8 mouse cellular contexts compared by ENCODE assay signal in the genomic region with DNA sequence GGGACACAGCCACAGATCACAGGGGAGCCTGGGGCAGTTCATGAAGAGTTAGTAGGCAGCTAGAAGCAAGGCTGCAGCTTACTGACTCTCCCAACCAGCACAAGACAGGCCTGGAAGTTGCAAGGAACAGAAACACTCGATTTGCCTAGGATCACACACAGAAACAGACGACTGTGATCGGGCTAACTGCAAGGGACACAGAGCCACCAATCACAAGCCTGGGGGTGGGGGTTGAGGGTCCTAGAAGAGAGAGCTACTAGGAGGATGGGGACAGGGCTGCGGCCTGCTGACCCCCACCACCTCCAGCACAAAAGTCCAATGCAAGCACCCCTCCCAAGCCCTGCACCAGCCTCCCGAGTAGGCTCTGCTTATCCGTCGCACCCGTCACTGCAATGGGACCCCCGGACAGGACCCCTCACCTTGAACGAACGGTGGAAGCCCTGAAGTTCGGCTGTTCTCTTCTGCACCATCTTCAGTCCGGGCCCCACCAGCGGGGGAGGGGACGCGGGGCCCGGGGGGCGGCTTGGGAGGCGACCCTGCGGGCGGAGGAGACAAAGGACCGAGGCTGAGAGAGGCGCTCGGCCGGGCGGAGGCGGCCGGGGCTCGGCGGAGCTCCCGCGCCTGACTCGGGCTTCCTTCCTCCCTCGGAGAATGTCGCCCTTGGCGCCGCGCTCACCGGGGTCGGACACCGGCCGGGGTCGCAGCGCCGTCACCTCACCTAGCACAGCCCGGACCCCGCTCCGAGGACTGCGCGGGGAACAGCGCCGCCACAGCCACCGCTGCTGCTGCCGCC. TPM values are rescaled to one million over a fixed set of nuclear protein-coding genes. Genes with fewer than 3 reads are reported as not detected.
DNase-seq lines count a peak whose midpoint lies in the region; ATAC-seq and TF ChIP-seq lines count a peak whose summit lies in the region.

No protein-coding gene starts in this region.

- no peak for TF ChIP-seq CTCF in cerebellum, adult 2 months (IDR thresholded peaks at IDR 0.05; ENCODE audit: borderline replicate concordance, insufficient read depth, low read depth, low read length)

- ATAC-seq in hindbrain, embryonic 13.5 days (ENCODE audit: low FRiP score), result peak; percentile 39

- H3K9ac ChIP-seq in hindbrain, embryonic 13.5 days, result peak overlapping the region; percentile 99

- no peaks in the 10 kb centered on the region for H3K27me3 ChIP-seq in cerebellum, adult 2 months (ENCODE audit: control insufficient read depth, insufficient read depth, low read length)
- H3K27me3 ChIP-seq in hindbrain, embryonic 13.5 days, result no peaks in the 10 kb centered on the region

- no peaks in the 10 kb centered on the region for H3K9me3 ChIP-seq in hindbrain, embryonic 13.5 days

- no peak for TF ChIP-seq POLR2A in cerebellum, adult 2 months (IDR thresholded peaks at IDR 0.05; ENCODE audit: borderline replicate concordance, insufficient read depth, low read length)

- peak overlapping the region; percentile 98 for H3K4me2 ChIP-seq in hindbrain, embryonic 13.5 days

- WGBS in cerebellum, adult 2 months, result under 1% methylated on average over 40 of the region's 54 CpGs
- under 1% methylated on average over 33 of the region's 54 CpGs for WGBS in hindbrain, embryonic 13.5 days

- H3K4me1 ChIP-seq in cerebellum, adult 2 months (ENCODE audit: control insufficient read depth, insufficient read depth, low read length), result peaks cover 66% of the 10 kb centered on the region
- peaks cover 80% of the 10 kb centered on the region for H3K4me1 ChIP-seq in hindbrain, embryonic 13.5 days (replicated peaks)

- H3K27ac ChIP-seq in cerebellum, adult 2 months (ENCODE audit: insufficient read depth, low read length), result peak overlapping the region; percentile 66
- H3K27ac ChIP-seq in hindbrain, embryonic 13.5 days, result peak overlapping the region; percentile 89

- DNase-seq in cerebellum, adult 2 months, result peak in 1 of 2 experiments; percentile 57
- DNase-seq in cerebellum, postnatal 4 days (ENCODE audit: low spot score in 2 of 2), result no peak
- peak; percentile 46 to 68 for DNase-seq in spleen, postnatal 10 days (ENCODE audit: low spot score in 2 of 2)
- no peak for DNase-seq in spleen, postnatal 14 days (ENCODE audit: low spot score in 2 of 2)
- peak; percentile 39 for DNase-seq in lung, postnatal 14 days
- no peak for DNase-seq in c-Kit-positive CD71-positive TER-119-positive erythroid progenitor cells, embryonic 14.5 days (ENCODE audit: low spot score)
- DNase-seq in layer of hippocampus, adult 11-12 months (ENCODE audit: low spot score), result no peak

- H3K4me3 ChIP-seq in cerebellum, adult 2 months (replicated peaks; ENCODE audit: insufficient read depth, low read depth, low read length), result peak overlapping the region; percentile 80
- peak overlapping the region; percentile 90 for H3K4me3 ChIP-seq in hindbrain, embryonic 13.5 days

- H3K36me3 ChIP-seq in hindbrain, embryonic 13.5 days, result peaks cover 15% of the 10 kb centered on the region

RNA-seq across cellular contexts. Expression of gene Mknk2, which starts 2.3 kb away (rescaled TPM):
- 59.3 and 64.4 TPM in 2 replicates for polyA plus RNA-seq in cerebellum, adult 2 months (2012; rRNA removed)
- 55.4 and 56.2 TPM in 2 replicates for polyA plus RNA-seq in hindbrain, embryonic 13.5 days (2015; fragmentation: Nextera tagmentation; extraction: Ambion mirVana)

RNA-seq across cellular contexts. Expression of gene Btbd2, which starts 18.7 kb away (rescaled TPM):
- polyA plus RNA-seq in cerebellum, adult 2 months (2012; rRNA removed), result 106 and 108 TPM in 2 replicates
- polyA plus RNA-seq in hindbrain, embryonic 13.5 days (2015; fragmentation: Nextera tagmentation; extraction: Ambion mirVana), result 75.7 and 77.8 TPM in 2 replicates

RNA-seq across cellular contexts. Expression of gene Mob3a, which starts 26.2 kb away (rescaled TPM):
- polyA plus RNA-seq in cerebellum, adult 2 months (2012; rRNA removed), result 12.6 and 14.2 TPM in 2 replicates
- 51.8 and 56.8 TPM in 2 replicates for polyA plus RNA-seq in hindbrain, embryonic 13.5 days (2015; fragmentation: Nextera tagmentation; extraction: Ambion mirVana)

RNA-seq across cellular contexts. Expression of gene Izumo4, which starts 26.4 kb away (rescaled TPM):
- polyA plus RNA-seq in cerebellum, adult 2 months (2012; rRNA removed), result 112 and 117 TPM in 2 replicates
- polyA plus RNA-seq in hindbrain, embryonic 13.5 days (2015; fragmentation: Nextera tagmentation; extraction: Ambion mirVana), result 36.4 and 42.8 TPM in 2 replicates

RNA-seq across cellular contexts. Expression of gene Csnk1g2, which starts 53.0 kb away (rescaled TPM):
- 208 and 218 TPM in 2 replicates for polyA plus RNA-seq in cerebellum, adult 2 months (2012; rRNA removed)
- 98.5 and 102 TPM in 2 replicates for polyA plus RNA-seq in hindbrain, embryonic 13.5 days (2015; fragmentation: Nextera tagmentation; extraction: Ambion mirVana)

Comparison
In these comparisons a context has a peak if more than half of its experiments do, and no peak if none do; other contexts are left out.
1. DNase-seq: peak in spleen, postnatal 10 days (2 of 2) and lung, postnatal 14 days (single experiment); none in cerebellum, postnatal 4 days (0 of 2), spleen, postnatal 14 days (0 of 2), c-Kit-positive CD71-positive TER-119-positive erythroid progenitor cells, embryonic 14.5 days (single experiment) and layer of hippocampus, adult 11-12 months (single experiment).